Mouse (Mus musculus) adrenal gland, postnatal 14 days (tissue): Measurements from ENCODE around the gene Polr1c. TPM values are rescaled to one million over a fixed set of nuclear protein-coding genes. Genes with fewer than 3 reads are reported as not detected.

Experiments
- DNase-seq: peaks from one replicate; pipeline ENCODE4 v3.0.0; 2021; ENCODE audit warnings: mixed read lengths
- microRNA-seq, 2 experiments: library from miRNA; unstranded; fragments of <30 nt; microRNA quantifications; one replicate each; pipeline ENCODE4 v1.2.0; 2021
- total RNA-seq: library from RNA; stranded (reverse); gene quantifications from 2 replicates; pipeline ENCODE4 v1.2.3, GENCODE M21; 2021

Gene Polr1c
- total RNA-seq, 1 experiment from 2014 or later, result 73.9 TPM

DNA sequence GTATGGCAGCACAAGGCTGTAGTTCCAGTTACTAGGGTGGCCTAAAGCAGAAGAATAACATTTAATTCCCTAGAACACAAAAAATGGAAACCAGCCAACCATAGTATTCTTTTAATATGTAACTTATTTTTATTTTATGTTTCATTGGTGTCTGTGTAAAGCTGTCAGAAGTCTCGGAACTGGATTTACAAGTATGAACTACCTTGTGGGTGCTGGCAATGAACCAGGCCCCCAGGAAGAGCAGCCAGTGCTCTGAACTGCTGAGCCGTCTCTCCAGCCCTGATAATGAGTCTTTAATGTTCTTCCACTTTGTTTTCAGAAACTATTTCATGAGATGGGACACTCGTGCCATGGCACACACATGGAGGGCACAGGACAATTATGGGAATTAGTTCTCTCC, 37.3 kb downstream of the Polr1c start:
- no peak for DNase-seq

DNA sequence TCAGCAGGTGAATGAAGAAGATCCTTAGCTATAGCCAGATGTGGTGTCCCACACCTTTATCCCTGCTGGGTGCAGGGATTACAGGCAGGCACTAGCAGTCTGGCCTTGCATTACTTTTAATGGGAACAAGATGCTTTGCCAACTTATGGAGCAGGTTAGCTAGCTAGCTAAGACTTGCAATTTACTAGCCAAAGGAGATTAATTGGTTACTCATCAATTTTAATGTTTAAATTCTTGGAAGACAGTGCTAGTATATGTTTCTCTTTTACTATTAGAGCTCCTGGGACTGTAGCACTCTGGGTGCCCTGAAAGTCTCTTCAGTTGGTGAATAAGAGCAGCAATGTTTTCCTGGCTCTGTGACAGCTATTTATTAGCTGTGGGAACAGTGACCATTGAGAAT, 41.2 kb downstream of the Polr1c start:
- no peak for DNase-seq

DNA sequence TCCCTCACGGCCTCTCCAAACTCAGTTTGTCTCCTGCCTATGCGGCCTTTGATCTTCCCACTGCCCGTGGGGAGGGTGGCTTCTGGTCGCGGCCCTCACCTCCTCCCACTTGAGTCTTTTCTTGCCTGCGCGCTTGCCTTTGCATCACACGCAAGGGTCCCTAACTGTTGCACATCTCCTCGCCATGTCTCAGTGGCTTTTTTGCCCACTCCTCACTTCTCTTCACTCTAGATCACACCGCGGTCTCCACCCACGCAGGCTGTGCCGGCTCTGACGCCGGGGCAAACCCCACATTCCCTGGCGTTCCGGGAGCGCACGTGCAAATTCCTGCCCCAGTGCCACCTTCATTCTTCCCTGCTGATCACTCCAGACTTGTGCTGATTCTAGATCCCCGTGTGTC, 44.8 kb downstream of the Polr1c start:
- peak; percentile 62 for DNase-seq

DNA sequence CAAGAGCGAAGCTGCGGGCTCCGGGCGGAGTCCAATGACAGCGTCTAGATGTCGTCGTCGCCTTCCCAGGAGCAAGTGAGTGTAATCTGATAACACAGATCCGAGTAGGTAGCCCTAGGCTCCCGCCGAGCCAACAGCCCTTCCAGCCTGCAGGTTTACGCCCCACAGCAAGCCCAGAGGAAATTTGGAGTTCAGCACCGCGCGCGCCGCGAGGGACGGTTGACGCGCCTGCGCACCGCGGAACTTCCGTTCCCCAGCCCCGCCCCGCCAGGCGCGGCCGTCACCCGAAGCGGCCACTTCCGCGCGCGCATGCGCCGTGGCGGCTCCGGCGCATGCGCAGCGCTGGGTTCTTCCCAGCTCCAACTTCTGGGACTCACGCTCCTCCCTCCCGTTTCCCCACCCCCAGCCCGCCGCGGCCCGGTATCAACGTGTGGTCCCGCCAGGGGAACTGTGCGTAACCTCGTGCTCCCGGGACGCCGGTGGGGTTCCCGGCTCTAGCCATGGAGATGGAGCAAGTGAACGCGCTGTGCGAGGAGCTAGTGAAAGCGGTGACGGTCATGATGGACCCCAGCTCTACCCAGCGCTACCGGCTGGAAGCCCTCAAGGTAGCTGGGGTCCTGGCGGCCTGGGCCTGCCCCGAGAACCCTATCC, 45.3 kb downstream of the Polr1c start, which contains the start of the genes Polh and Xpo5:
TSS of gene Polh (minus strand) at position 225 of the 651 bp plus-strand sequence.
TSS of gene Xpo5 (plus strand) at position 362 of the 651 bp plus-strand sequence.
- peak; percentile 96 for DNase-seq

DNA sequence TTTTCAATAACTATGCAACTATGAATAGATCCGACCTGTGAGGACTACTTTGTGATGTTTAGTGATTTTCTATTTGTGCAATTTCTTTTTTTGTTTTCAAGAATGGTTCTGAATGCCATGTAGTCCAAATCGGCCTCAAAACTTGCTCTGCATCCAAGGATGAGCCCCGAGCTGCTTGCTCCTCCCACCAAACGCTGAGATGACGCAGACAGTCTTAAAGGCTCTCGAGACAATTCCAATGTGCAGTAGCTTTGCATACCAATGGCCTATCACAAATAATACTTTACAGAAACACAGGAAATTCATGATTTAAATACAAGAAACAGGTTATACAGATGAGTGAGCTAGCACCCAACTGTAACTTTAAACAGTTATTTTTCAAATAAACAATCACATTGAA, 46.7 kb downstream of the Polr1c start:
- peak; percentile 49 for DNase-seq

Small RNA genes lying within 50 kb of the gene (microRNA-seq; reads per million reads assigned to microRNA genes)
- gene Mir693, result 0 reads per million in 2 experiments

Other genes with a start within 250 kb of the Polr1c start
- 422 and 438 TPM in 2 replicates for gene Vegfa, start 215.7 kb downstream of the Polr1c start, total RNA-seq
- gene Mrps18a, start 137.1 kb downstream of the Polr1c start, total RNA-seq, result 107 and 111 TPM in 2 replicates
- 4.9 and 6.3 TPM in 2 replicates for gene Rsph9, start 103.8 kb downstream of the Polr1c start, total RNA-seq
- gene Mad2l1bp, start 94.5 kb downstream of the Polr1c start, total RNA-seq, result 10.8 and 13.9 TPM in 2 replicates
- gene Gtpbp2, start 87.0 kb downstream of the Polr1c start, total RNA-seq, result 74.2 and 90.1 TPM in 2 replicates
- gene Polh, start 45.4 kb downstream of the Polr1c start, total RNA-seq, result 37.3 and 38.5 TPM in 2 replicates
- 61.0 and 67.9 TPM in 2 replicates for gene Xpo5, start 45.3 kb downstream of the Polr1c start, total RNA-seq
- 135 and 137 TPM in 2 replicates for gene Yipf3, start within 50 bp of the Polr1c start, total RNA-seq
- gene Lrrc73, start 5.5 kb upstream of the Polr1c start, total RNA-seq, result 3.7 and 4.8 TPM in 2 replicates
- 44.1 and 44.2 TPM in 2 replicates for gene Tjap1, start 35.0 kb upstream of the Polr1c start, total RNA-seq
- 0.41 and 0.44 TPM in 2 replicates for gene Dlk2, start 49.4 kb upstream of the Polr1c start, total RNA-seq
- 10.1 and 11.5 TPM in 2 replicates for gene Abcc10, start 80.3 kb upstream of the Polr1c start, total RNA-seq
- 28.7 and 37.0 TPM in 2 replicates for gene Zfp318, start 135.7 kb upstream of the Polr1c start, total RNA-seq
- gene Crip3, start 180.9 kb upstream of the Polr1c start, total RNA-seq, result 1.1 and 1.2 TPM in 2 replicates
- gene Slc22a7, start 190.4 kb upstream of the Polr1c start, total RNA-seq, result 0.49 and 14.3 TPM in 2 replicates
- 0.78 and 1.4 TPM in 2 replicates for gene Ttbk1, start 239.6 kb upstream of the Polr1c start, total RNA-seq
- gene Dnph1, start 248.7 kb upstream of the Polr1c start, total RNA-seq, result 5.3 and 7.8 TPM in 2 replicates